Mouse (Mus musculus) c-Kit-negative CD71-positive TER-119-positive erythroid progenitor cells, embryonic 14.5 days (primary cell): ENCODE data around the gene Nprl2.
A peak's percentile ranks its signal among the peaks of the same experiment; 100 is the strongest.

ENCODE experiments used
- DNase-seq: peaks from one replicate; pipeline ENCODE4 v3.0.0-alpha.2; 2013; ENCODE audit warnings: low read depth, low spot score

Gene Nprl2

DNA sequence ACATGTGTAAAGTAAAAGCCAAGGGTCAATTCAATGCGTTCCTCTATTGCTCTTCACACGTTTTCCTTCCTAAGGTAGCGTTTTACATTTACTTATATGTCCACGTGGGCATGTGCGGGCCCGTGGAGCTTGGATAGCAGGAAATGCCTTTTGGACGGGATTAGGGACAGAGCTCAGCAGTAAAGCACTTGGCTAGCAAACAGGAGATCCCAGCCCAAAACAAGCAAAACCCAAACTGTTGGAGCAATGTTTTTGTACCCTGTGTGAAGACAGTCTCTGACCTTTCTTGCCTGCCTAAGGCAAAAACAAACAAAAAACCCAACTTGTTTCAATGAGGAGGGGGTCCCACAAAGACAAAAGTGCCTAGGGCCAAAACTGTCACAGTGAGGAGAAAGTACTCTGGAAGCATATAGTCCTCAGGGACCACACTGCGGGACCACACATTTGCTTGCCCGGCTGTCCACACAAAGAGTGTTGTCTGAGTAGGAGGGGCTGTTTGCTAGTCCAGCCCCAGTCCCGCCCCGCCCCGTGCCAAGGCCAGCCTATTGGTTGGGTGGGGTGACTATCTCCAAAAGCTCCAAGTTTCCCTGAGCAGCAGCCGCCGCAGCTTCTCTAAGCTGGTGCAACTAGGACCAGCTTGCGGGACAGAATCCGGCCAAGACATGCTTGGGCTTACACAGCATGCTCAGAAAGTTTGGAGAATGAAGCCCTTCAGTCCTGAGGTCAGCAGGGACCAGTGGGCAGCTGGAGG is 34.5 kb downstream of the Nprl2 start, which contains the start of gene Hyal1:
Hyal1 (plus strand) TSS at position 571 of the 751 bp plus-strand sequence.
- DNase-seq, result peak; percentile 81

- no peak for DNase-seq
Observed at GRCm38 (mm10) chr9:107577871-107578270, 35.8 kb downstream of the Nprl2 start.

GRCm38 (mm10) chr9:107578587-107578986 is 36.6 kb downstream of the Nprl2 start, which contains the start of gene Naa80:
Naa80 (plus strand) TSS chr9:107578887.
- no peak for DNase-seq

DNA sequence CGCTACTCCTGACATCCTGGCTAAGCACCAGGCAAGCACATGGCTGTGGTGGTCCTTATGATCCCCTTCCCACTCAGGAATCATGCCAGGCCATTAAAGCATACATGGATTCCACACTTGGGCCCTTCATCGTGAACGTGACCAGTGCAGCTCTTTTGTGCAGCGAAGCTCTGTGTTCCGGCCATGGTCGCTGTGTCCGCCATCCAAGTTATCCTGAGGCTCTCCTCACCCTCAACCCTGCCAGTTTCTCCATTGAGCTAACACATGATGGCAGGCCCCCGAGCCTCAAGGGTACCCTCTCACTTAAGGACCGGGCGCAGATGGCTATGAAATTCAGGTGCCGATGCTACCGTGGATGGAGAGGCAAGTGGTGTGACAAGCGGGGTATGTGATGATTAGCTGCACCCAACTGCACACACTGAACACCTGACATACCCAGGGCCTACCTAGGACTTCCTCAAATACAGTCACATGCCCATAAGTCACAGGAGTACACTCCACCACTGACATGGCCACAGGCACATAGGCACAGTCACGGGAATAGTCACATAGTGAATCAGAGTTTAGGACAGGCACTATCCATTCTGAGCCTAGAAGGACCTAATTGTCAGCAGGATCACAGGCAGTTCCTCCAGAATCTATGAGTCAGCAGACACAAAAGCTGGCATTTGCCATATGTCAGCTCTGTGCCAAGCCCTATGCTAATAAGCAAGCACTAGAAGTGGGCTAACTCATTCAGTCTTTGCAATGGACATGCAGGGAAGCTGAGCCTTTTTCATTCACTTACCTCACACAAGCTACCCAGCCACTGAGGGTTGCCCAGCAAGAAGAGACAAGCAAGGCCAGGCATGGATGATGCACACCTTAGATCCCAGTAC is 37.2 kb downstream of the Nprl2 start:
- no peak for DNase-seq

DNA sequence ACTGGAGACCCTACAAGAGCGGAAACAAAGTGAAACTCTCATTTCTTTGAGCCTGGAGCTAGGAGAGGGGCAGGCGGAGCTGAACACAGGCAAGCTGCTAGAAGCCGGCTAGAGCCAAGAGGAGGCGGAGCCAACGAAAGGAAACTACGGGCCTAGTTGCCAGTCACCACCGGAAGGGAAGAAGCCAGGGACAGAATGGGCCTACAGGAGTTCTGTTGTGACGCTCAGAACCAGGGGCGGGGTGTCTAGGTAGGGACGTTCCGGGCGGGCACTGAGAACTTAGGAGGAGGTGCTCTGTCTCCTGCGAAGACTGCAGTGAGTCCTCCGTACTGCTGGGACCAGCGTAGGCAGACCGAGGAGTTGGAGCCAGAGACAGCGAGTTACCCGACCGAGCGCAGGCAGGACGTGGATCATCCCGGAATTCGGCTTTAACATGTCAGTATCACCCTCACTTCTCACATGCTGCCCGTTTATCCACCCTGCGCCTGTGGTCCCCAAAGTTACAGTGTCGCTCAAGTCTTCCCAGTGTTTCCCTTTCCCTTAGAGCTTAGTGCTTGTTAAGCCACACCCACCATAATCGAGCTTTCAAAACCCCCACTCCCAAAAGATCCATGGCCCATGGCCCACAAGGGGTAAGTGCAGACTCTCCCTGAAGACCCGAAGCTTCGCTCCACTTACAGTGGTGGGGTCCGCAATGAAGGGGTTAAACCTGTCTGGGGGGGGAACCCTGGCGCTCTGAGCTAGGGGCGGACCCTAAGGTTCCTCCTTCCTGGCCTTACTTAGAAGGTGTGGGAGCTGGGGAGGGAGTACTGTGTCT is 38.7 kb downstream of the Nprl2 start, which contains the start of gene Hyal3:
Hyal3 (plus strand) TSS at position 318 of the 817 bp plus-strand sequence.
- DNase-seq, result peak; percentile 81

DNA sequence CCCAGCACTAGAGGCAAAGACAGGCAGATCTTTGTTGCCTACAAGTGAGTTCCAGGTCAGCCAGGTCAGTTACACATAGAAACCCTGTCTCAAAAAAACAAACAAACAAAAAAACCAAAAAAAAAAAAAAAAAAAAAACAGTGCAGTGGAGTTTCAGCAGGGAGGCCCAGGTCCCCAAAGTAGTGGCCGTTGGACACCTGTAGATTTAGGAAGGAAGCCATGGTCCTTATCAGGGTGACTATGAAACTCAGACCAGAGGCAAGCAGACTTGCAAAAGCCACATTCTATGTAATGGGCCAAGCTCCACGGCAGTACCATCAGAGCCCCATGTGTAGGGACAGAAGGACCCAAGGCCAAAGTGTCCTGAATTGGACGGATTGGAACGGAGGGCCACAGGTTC is 39.6 kb downstream of the Nprl2 start:
- DNase-seq, result no peak

- DNase-seq, result no peak
Observed at GRCm38 (mm10) chr9:107582509-107583062, 40.6 kb downstream of the Nprl2 start.

DNA sequence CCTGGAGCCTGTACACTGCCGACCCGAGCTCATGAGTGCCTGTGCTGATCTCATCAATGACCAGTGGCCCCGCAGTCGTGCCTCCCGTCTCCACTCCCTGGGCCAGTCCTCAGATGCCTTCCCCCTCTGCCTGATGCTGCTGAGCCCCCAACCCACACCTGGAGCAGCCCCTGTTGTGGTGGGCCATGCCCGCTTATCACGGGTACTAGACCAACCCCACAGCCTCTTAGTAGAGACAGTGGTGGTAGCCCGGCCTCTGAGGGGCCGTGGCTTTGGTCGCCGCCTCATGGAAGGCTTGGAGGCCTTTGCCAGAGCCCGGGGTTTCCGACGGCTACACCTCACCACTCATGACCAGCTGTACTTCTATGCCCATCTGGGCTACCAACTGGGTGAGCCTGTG is 41.1 kb downstream of the Nprl2 start:
- no peak for DNase-seq

DNA sequence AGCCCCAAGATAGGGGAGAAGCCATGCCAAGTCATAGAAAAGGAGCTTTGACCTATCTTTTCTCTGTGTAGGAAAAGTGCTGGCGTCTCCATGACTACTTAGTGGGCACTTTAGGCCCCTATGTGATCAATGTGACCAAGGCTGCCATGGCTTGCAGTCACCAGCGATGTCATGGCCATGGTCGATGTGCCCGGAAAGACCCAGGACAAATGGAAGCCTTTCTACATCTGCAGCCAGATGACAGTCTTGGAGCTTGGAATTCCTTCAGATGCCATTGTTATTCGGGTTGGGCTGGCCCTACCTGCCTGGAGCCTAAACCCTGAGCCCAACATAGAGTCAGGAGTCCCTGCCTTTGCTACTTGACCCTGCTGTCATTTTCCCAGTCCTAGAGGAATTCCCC is 44.5 kb downstream of the Nprl2 start:
- DNase-seq, result no peak

DNA sequence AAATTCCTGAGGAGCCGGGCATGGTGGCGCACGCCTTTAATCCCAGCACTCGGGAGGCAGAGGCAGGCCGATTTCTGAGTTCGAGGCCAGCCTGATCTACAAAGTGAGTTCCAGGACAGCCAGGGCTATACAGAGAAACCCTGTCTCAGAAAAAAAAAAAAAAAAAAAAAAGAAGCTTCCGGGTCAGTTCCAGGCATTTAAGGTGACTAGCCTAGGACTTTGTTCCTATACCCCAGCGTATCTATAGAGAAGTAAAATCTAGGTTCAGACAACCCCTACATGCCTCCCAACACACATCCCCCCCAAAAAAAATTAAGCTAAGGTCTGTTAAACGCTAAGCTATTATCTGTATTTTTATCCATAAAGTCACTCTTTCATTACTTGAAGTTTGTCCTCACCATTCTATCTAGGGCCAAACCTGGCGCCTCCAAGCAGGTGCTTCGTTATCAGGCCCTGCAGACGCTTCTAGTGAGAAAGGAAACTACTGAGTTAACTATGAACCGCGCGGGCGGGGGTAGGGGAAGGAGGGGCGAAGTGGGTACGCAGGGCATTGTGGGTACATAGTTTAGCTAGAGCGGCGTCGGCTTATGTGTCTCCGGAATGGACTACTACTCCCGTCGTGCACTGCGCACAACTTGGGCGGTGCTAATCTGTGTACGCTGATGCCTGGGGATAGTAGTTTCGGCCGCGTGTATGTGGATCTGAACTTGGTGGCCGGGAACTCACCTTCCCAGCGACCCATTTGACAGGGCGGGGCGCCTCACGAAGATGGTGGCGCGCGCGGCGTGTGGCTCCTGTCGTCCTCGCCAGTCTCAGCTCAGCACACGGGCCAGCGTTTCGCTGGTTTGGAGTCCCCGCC is 45.2 kb downstream of the Nprl2 start, which contains the start of gene Ifrd2:
Ifrd2 (plus strand) TSS at position 669 of the 859 bp plus-strand sequence.
- peak; percentile 97 for DNase-seq

GRCm38 (mm10) chr9:107587833-107588639 is 46.0 kb downstream of the Nprl2 start:
- DNase-seq, result peak; percentile 74

DNA sequence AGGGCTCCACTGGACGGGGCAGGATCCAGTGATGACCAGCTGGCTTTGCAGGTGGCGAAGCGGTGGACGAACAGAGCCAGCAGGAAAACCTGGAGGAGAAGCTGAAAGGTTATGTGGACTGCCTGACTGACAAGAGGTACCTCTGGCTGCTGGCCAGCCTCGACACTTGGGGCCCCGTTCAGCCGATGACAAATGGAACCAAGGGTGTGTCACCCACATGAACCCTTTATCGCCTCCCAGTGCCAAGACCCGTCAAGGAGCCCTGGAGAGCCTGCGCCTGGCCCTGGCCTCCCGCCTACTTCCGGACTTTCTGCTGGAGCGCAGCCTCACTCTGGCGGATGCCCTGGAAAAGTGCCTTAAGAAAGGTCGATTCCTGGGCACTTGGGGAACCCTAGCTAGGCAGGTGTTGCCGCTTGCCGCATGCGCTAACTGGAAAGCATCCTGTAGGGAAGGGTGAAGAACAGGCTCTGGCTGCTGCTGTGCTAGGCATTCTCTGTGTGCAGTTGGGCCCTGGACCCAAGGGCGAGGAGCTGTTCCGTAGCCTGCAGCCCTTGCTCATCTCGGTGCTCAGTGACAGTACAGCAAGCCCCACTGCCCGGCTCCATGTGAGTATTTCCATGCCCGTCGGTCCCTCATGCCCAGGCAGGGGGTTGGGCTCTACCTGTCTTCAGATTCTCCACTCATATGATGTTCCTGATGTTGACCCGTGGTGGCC is 48.2 kb downstream of the Nprl2 start:
- peak; percentile 54 for DNase-seq

GRCm38 (mm10) chr9:107590773-107591060 is 48.7 kb downstream of the Nprl2 start:
- DNase-seq, result no peak

- no peak for DNase-seq
Observed at GRCm38 (mm10) chr9:107593101-107593976, 51.3 kb downstream of the Nprl2 start.

DNA sequence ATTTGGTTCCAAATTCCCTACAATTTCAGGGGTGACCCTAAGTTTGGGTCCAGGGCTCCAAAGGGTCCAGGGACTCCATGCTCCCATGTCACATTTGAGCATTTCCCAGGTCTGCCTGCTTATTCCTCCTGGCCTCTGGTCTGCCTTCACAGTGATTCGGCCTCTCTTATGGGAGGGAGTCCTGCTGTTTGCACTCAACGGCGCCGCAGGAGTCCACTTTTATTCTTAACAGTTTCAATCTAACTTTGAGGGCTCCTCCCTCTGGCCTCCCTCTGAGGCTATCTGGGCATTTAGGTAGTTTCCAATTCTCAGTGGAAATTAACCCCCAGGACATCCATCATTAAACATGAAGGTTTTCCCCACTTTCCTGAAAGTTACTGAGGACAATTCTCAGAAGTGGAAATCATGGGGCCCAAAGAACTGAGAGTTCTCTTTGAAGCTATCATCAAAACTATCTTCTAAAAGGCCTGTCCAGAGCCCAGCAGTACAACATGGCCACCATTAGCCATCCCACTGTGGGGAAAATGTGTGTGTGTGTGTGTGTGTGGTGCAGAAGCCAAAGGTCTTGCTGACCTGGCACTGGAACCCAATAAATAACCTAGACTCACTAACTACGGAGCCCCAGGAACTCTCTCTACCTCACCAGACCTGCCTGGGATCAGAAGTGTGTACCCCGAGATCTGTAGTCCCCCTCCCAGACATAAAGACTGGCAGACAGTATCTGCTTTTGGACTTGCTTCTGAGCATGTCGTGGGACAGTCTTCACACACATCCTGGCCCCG is 52.4 kb downstream of the Nprl2 start:
- no peak for DNase-seq
